Mouse (Mus musculus) liver, embryonic 16.5 days (tissue): ENCODE measurements around the gene Acss2. TPM values are rescaled to one million over a fixed set of nuclear protein-coding genes. Genes with fewer than 3 reads are reported as not detected.
A peak's percentile ranks its signal among the peaks of the same experiment; 100 is the strongest.

ENCODE experiments used
- ATAC-seq: fragments of 200-750 bp; cut with Nextera tagmentation; 2 replicates; pipeline ENCODE4 v1.8.0; 2017; ENCODE audit warnings: low read depth, mild to moderate bottlenecking, moderate number of reproducible peaks, moderate library complexity
- H3K27ac ChIP-seq: fragments of 300-500 bp; sonication (generic); 2 replicates; pipeline ENCODE4 v1.5.1; 2014; ENCODE audit warnings: mild to moderate bottlenecking, low read length
- H3K27me3 ChIP-seq: fragments of 300-500 bp; sonication (generic); 2 replicates; pipeline ENCODE4 v1.6.1; 2014; ENCODE audit warnings: low read depth, low read length, mixed read lengths; ENCODE audit not compliant: control insufficient read depth, insufficient read depth
- H3K36me3 ChIP-seq: fragments of 300-500 bp; sonication (generic); 2 replicates; pipeline ENCODE4 v1.6.1; 2014; ENCODE audit warnings: mild to moderate bottlenecking; ENCODE audit not compliant: control insufficient read depth, insufficient read depth
- H3K4me1 ChIP-seq: fragments of 300-500 bp; sonication (generic); 2 replicates; pipeline ENCODE4 v1.6.1; 2014; ENCODE audit warnings: low read depth, low read length, mixed read lengths; ENCODE audit not compliant: control insufficient read depth
- H3K4me2 ChIP-seq: fragments of 300-500 bp; sonication (generic); 2 replicates; pipeline ENCODE4 v1.6.1; 2014; ENCODE audit warnings: low read depth, low read length, mixed read lengths
- H3K4me3 ChIP-seq: fragments of 300-500 bp; sonication (generic); 2 replicates; pipeline ENCODE4 v1.5.1; 2014; ENCODE audit warnings: low read depth, mild to moderate bottlenecking, low read length
- H3K9ac ChIP-seq: fragments of 300-500 bp; sonication (generic); 2 replicates; pipeline ENCODE4 v1.6.1; 2014; ENCODE audit warnings: low read depth, low read length
- H3K9me3 ChIP-seq: fragments of 300-500 bp; sonication (generic); replicated peaks from 2 replicates; pipeline ENCODE4 v1.6.1; 2016; ENCODE audit warnings: low read length; ENCODE audit not compliant: control insufficient read depth
- WGBS: fragments of 180-500 bp; shearing (Covaris S2); extraction: QIAGEN DNeasy Blood & Tissue Kit; methylation state at CpG from one replicate; pipeline ENCODE4 v1.1.7; 2014; ENCODE audit not compliant: insufficient replicate concordance; 5-methylcytosine and 5-hydroxymethylcytosine counted together
- polyA plus RNA-seq: library from polyadenylated mRNA; unstranded; fragments of >200 nt; fragmentation: Nextera tagmentation; extraction: Ambion mirVana; gene quantifications from 2 replicates; pipeline ENCODE4 v1.2.1, GENCODE M21; 2015

The Acss2 gene
- polyA plus RNA-seq, 1 experiment from 2014 or later = 29.6 TPM

DNA sequence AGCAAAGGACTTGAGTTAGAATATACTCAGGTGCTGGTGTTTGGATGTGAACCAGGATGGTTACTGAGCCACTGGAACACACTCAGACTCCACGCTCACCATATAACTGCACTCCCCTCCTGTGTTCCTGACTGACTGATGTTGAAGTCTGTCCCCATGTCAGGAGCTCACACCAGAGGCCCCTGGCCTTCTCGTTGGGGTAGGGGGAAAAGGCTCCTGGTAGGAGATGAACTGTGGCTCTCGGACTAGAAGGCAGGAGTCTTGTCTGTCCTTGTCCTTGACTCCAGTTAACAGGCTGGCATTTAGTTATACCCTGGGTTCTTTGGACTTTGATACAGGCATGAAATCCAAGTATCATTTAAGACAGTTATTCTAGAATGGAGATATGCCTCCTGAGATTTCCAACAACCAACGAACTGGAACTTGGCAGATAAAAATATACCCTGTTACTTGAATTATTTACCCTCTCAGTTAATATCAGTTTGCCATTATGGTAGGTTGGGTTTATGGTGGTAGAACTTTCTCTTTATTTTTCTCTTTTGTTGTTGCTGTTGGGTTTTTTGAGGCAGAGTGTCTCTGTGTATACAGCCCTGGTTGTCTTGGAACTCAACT, 64.7 kb downstream of the Acss2 start:
- WGBS = 72% methylated on average over 4 of the region's 4 CpGs
- Histone ChIP-seq H3K27ac (no peak overlapping the region; the same call in 1 of the 2 replicates), H3K4me2 (no peak overlapping the region)

DNA sequence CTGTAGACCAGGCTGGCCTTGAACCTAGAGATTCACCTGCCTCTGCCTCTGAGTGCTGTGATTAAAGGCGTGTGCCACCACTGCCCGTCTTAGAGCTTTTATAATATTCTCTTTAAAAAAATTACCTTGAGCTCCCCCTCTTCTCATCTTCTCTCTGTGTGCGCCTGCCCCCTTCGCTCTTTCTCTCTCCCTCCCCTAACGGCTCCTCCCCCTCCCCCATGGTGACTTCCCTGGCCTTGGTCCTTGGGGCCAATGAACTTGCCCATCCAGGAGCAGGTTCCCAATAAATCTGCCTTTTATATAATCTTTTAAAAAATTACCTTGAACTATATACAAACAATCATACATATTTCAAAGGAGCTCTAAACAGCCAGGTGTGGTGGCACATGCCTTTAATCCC, 65.2 kb downstream of the Acss2 start:
- Histone ChIP-seq H3K4me3 (no peak overlapping the region), H3K27me3 (no peaks in the 10 kb centered on the region), H3K4me2 (no peak overlapping the region), H3K9me3 (no peaks in the 10 kb centered on the region), H3K36me3 (peaks cover 7% of the 10 kb centered on the region), H3K9ac (no peak overlapping the region), H3K4me1 (peaks cover 2% of the 10 kb centered on the region; the same call in 1 of the 2 replicates), H3K27ac (no peak overlapping the region)
- 87% methylated on average over 5 of the region's 5 CpGs for WGBS
- no peak for ATAC-seq

More for the DNA sequence above, 64.7 kb downstream of the Acss2 start:
- Histone ChIP-seq H3K4me1 (peaks cover 2% of the 10 kb centered on the region; the same call in 1 of the 2 replicates), H3K4me3 (no peak overlapping the region), H3K27me3 (no peaks in the 10 kb centered on the region), H3K36me3 (peaks cover 11% of the 10 kb centered on the region), H3K9me3 (no peaks in the 10 kb centered on the region), H3K9ac (no peak overlapping the region)
- ATAC-seq = no peak

DNA sequence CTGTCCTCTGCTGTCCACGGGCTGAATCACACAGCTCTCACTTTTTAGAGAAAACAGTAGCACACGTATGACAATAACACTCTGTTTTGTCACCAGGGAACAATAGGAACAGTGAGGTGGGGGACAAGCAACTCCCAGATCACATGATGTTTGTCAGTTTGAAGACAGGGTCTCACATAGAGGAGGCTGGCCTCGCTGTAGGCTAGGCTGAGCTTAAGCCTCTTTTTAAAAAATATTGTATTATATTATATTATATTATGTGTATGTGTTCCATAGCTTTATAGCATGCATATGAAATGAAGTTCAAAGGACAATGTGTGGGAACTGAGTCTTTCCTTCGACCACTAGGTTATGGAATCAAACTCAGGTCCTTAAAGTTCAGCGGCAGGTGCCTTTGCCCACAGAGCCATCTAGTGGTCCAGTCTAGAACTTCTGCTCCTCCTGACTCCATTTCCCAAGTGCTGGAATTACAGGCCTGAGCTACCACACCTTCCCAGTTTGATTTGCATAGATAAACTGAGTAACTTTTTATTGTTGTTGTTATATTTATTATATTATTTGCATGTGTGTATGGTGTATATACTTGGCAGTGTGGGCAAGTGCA, 66.3 kb downstream of the Acss2 start:
- Histone ChIP-seq H3K27me3 (no peaks in the 10 kb centered on the region), H3K9ac (no peak overlapping the region), H3K27ac (no peak overlapping the region), H3K4me3 (no peak overlapping the region), H3K9me3 (no peaks in the 10 kb centered on the region), H3K36me3 (peaks cover 4% of the 10 kb centered on the region), H3K4me1 (peaks cover 2% of the 10 kb centered on the region; the same call in 1 of the 2 replicates), H3K4me2 (no peak overlapping the region)
- WGBS = 49% methylated on average over 5 of the region's 5 CpGs
- ATAC-seq = no peak

DNA sequence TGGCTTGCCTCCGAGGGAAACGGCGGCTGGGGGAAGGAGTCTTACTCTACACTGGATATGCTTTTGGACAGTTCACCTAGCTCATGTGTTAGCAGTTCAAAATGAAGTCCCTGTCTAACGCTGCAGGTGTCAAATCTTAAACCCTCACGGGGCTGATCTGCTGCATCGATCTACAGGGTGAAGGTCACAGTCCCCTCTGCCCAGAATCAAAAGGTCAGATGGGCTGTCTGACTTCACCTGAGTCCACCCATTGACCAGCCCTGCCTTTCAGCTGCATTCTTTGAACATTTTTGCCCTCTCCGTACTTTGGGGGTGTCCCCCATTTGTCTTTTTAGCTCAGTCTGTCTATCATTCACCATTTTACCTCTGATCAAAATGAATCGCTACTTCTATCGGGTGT, 67.3 kb downstream of the Acss2 start:
- peak; percentile 57 for ATAC-seq
- Histone ChIP-seq H3K4me2 (0 out of 2 replicates have a peak overlapping the region, but pooled peaks have one; percentile 24), H3K27ac (no peak overlapping the region), H3K9me3 (no peaks in the 10 kb centered on the region), H3K4me1 (peaks cover 11% of the 10 kb centered on the region), H3K4me3 (no peak overlapping the region), H3K36me3 (peaks cover 4% of the 10 kb centered on the region), H3K9ac (no peak overlapping the region), H3K27me3 (no peaks in the 10 kb centered on the region)
- 74% methylated on average over 9 of the region's 9 CpGs for WGBS

DNA sequence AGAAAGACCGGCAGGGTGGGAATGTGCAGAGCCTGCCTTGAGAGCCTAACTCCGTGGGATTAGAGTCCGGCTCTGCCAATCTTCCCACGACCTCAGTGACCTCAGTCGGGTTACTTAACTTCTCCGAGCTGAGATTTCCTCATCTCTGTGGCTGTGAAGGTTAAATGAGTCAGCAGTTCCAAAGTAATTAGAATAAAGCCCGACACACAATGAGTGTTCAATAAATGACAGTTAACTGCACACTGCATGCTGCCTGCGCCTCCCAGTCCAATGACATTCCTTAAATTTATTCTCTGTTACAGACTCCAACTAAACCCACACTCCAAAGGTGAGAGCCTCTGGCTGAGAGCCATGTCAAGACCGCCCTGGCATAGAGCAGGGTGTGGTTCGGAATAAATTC, 67.7 kb downstream of the Acss2 start:
- Histone ChIP-seq H3K4me1 (peaks cover 15% of the 10 kb centered on the region), H3K4me3 (no peak overlapping the region), H3K4me2 (peak overlapping the region; percentile 24), H3K9me3 (no peaks in the 10 kb centered on the region), H3K27me3 (no peaks in the 10 kb centered on the region), H3K27ac (no peak overlapping the region), H3K9ac (no peak overlapping the region), H3K36me3 (peaks cover 3% of the 10 kb centered on the region)
- ATAC-seq = peak; percentile 55
- WGBS = 55% methylated on average over 10 of the region's 10 CpGs

DNA sequence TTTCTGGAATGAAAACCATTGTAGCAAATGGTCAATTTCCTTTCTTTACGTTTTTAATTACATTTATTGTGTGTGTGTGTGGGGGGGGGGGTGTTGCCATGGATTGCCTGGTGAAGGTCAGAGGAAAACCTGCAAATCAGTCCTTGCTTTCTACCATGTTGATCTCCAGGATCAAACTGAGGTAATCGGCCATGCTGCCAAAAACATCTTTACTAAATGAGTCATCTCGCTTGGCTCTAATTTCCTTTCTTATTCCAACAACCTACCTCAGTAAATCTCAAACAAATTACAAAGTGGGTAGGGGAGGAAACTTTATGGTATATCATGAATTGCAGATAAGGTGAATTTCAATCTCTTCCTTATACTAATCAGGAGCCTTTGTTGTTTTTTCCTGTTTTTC, 70.4 kb downstream of the Acss2 start:
- no peaks in the 10 kb centered on the region for H3K27me3 ChIP-seq
- H3K4me1 ChIP-seq = peaks cover 32% of the 10 kb centered on the region
- H3K4me2 ChIP-seq = no peak overlapping the region
- H3K4me3 ChIP-seq = no peak overlapping the region
- no peak for ATAC-seq
- WGBS = 67% methylated on average over 3 of the region's 3 CpGs
- H3K9ac ChIP-seq = no peak overlapping the region
- no peaks in the 10 kb centered on the region; the same call in 1 of the 2 replicates for H3K36me3 ChIP-seq
- no peaks in the 10 kb centered on the region for H3K9me3 ChIP-seq
- H3K27ac ChIP-seq = no peak overlapping the region

DNA sequence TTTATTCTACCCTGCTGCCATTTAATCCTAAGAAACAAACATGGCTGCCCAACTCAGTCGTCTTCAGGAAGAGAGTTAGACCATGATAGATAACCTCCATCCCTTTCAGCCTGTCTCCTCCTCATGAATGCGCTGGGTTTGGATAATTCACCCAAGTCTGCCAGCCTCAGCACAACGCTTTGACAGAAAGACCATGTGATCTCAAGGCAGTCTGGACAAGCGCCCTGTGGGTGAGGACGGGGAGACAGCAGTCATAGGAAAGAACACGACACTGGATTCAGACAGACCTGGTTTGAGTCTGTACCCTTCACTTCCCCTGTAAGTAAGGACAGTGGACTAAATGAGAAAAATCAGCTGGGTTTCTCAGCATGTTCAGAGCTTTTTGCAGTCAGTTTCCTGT, 71.8 kb downstream of the Acss2 start:
- peaks cover 44% of the 10 kb centered on the region for H3K4me1 ChIP-seq
- no peak for ATAC-seq
- no peak overlapping the region for H3K9ac ChIP-seq
- peak overlapping the region; percentile 89; the same call in 1 of the 2 replicates for H3K27ac ChIP-seq
- 74% methylated on average over 6 of the region's 6 CpGs for WGBS
- no peaks in the 10 kb centered on the region for H3K9me3 ChIP-seq
- H3K36me3 ChIP-seq = no peaks in the 10 kb centered on the region; the same call in 1 of the 2 replicates
- H3K4me2 ChIP-seq = no peak overlapping the region
- no peaks in the 10 kb centered on the region for H3K27me3 ChIP-seq
- H3K4me3 ChIP-seq = no peak overlapping the region

DNA sequence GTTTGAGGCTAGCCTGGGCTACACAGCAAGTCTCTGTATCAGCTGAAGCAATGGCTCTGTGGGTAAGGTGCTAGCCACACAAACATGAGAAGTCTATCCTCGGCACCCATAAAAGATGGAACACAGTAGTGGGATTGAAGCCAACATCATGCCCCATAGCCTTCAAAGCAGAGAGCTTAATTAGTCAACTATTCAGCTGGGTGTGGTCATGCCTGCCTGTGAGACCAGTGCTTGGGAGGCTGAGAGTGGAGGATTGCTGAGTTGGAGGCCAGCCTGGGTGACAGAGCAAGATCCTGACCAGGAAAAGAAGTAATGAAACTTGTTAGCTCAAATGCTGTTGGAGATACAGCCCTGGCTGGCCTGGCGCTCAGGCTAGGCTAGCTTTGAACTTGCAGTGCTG, 73.1 kb downstream of the Acss2 start:
- no peak for ATAC-seq
- peak overlapping the region; percentile 83; the same call in 1 of the 2 replicates for H3K9ac ChIP-seq
- H3K27me3 ChIP-seq = no peaks in the 10 kb centered on the region
- H3K4me3 ChIP-seq = peak overlapping the region; percentile 81
- 80% methylated on average over 2 of the region's 2 CpGs for WGBS
- peaks cover 56% of the 10 kb centered on the region for H3K4me1 ChIP-seq
- H3K27ac ChIP-seq = peak overlapping the region; percentile 89
- H3K9me3 ChIP-seq = no peaks in the 10 kb centered on the region
- H3K36me3 ChIP-seq = no peaks in the 10 kb centered on the region; the same call in 1 of the 2 replicates
- peak overlapping the region; percentile 67 for H3K4me2 ChIP-seq

DNA sequence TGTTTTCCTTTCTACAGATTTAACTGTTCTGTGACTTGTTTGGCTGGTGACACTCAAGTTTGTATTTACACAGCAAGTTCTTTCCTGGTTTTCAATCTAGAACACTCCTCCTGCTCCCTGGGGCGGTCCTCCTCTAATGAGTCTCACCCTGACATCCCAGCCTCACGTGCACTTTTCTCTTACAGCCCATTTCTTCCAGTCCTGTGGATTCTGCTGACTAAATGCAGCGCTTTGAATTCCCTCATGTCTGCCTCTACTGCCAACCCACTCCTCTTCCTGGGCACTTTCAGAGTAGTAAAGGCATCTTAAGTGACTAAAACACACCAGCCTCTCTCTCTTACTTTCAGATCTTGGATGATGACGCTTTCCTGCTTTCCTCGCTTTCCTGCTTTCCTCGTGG, 73.9 kb downstream of the Acss2 start:
- peak overlapping the region; percentile 89 for H3K27ac ChIP-seq
- ATAC-seq = no peak
- H3K27me3 ChIP-seq = no peaks in the 10 kb centered on the region
- H3K4me2 ChIP-seq = peak overlapping the region; percentile 67
- H3K36me3 ChIP-seq = no peaks in the 10 kb centered on the region; the same call in 1 of the 2 replicates
- peaks cover 58% of the 10 kb centered on the region for H3K4me1 ChIP-seq
- peak overlapping the region; percentile 81 for H3K4me3 ChIP-seq
- 11% methylated on average over 6 of the region's 6 CpGs for WGBS
- no peaks in the 10 kb centered on the region for H3K9me3 ChIP-seq
- peak overlapping the region; percentile 83 for H3K9ac ChIP-seq
